Mouse (Mus musculus): Measurements from ENCODE around the gene S100a3.

GRCm38 (mm10) chr3:90607361-90607760 is 47.0 kb downstream of the S100a3 start:
- TF ChIP-seq CHD2 (IDR thresholded peaks at IDR 0.05; ENCODE audit: low read depth, low read length) (no peak), MAFK (IDR thresholded peaks at IDR 0.05; ENCODE audit: insufficient read depth, low read depth, low read length) (no peak), HCFC1 (IDR thresholded peaks at IDR 0.05; ENCODE audit: borderline replicate concordance, insufficient read depth, low read length) (no peak), ZNF384 (IDR thresholded peaks at IDR 0.05; ENCODE audit: low read depth, low read length) (no peak), ZC3H11A (IDR thresholded peaks at IDR 0.05; ENCODE audit: borderline replicate concordance, low read depth, low read length) (no peak)
